Mouse (Mus musculus) CD4-positive, CD25-positive, alpha-beta regulatory T cell, adult 4 months (primary cell): Measurements from ENCODE around the gene Dnajc30. TPM values are rescaled to one million over a fixed set of nuclear protein-coding genes. Genes with fewer than 3 reads are reported as not detected.
A peak's percentile ranks its signal among the peaks of the same experiment; 100 is the strongest.

ENCODE experiments used
- ATAC-seq: one replicate; pipeline ENCODE4 v1.8.0; 2017
- polyA plus RNA-seq, 2 experiments: library from polyadenylated mRNA; unstranded; fragments of 100-300 nt; shearing (Covaris generic); gene quantifications; one replicate each; pipeline ENCODE4 v1.2.1; 2017

Dnajc30 gene
- polyA plus RNA-seq, 2 experiments from 2014 or later, result 23.4 to 36.6 TPM

DNA sequence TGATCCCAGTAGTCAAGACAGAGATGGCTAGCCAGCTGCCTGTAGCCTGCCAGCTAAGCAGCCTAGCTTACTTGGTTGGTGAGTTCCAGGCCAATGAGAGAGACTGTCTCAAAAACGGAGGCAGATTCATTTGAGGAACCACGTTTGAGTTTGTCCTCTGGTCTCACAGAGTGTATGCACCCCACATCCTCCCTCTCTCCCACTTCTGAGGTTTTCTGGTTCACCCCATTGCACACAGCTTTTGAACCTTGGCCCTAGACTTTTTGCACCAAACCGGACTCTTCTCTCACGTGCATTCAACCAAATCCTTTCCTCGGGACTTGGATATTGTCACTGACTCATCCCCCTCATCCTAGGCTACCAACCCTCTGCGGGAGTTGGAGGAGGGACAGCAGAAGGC is 46.0 kb downstream of the Dnajc30 start:
- no peak for ATAC-seq

DNA sequence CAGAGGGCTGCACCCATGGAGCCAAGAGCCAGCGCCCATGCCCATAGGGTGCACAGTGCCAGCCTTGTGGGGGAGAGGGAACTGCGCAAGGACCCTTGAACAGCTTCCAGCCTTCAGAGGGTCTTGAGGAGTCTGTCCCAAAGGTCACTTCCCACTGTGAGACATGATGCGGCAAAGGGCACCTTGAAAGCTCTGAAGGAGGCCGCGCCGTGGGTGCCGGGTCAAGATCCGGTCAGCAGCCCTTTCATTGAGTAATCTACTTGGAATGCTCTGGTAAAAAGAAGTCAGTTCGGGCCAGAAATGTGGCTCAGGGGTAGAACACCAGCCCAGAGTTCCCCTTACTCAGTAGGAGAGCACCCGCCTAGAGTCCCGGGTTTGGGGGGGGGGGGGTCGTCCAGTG is 49.8 kb downstream of the Dnajc30 start:
- no peak for ATAC-seq

DNA sequence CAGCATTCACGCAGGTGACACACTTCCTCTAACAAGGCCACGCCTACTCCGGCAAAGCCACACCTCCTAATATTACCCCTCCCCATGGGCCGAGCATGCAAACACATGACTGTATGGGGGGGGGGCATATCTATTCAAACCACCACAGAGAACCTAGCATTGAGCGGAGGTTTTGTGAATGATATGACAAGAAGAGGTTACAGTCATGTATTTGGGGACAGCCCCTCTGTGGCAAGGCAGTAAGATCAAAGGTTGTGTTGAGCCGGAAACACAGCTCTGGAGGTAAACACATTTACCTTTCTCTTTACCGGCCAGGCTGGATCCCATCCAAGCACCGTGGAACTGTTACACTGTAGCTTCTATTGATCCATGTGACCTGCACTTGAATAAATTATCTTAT is 51.2 kb downstream of the Dnajc30 start:
- peak; percentile 98 for ATAC-seq

Other genes with a start within 250 kb of the Dnajc30 start
- not detected for gene Tmem270, start 157.5 kb upstream of the Dnajc30 start, polyA plus RNA-seq
- gene Cldn13, start 148.7 kb upstream of the Dnajc30 start, polyA plus RNA-seq, result not detected
- 10 to 100 TPM; 11.4 to 16.7 TPM for gene Mettl27, start 131.8 kb upstream of the Dnajc30 start, polyA plus RNA-seq
- under 1 TPM in 1 of 2 experiments, not detected in 1; 0.40 TPM for gene Cldn4, start 117.3 kb upstream of the Dnajc30 start, polyA plus RNA-seq
- gene Cldn3, start 78.0 kb upstream of the Dnajc30 start, polyA plus RNA-seq, result not detected
- 10 to 100 TPM; 64.3 to 80.5 TPM for gene Abhd11, start 55.0 kb upstream of the Dnajc30 start, polyA plus RNA-seq
- 10 to 100 TPM; 15.4 to 27.0 TPM for gene Stx1a, start 40.7 kb upstream of the Dnajc30 start, polyA plus RNA-seq
- gene Bud23, start 757 bp downstream of the Dnajc30 start, polyA plus RNA-seq, result 100 to 1,000 TPM in 1 of 2 experiments, 10 to 100 TPM in 1; 60.8 to 103 TPM
- gene Vps37d, start 14.1 kb downstream of the Dnajc30 start, polyA plus RNA-seq, result not detected
- gene Mlxipl, start 25.7 kb downstream of the Dnajc30 start, polyA plus RNA-seq, result under 1 TPM in 1 of 2 experiments, not detected in 1; 0.13 TPM
- gene Tbl2, start 85.5 kb downstream of the Dnajc30 start, polyA plus RNA-seq, result 1 to 10 TPM; 4.8 to 5.3 TPM
- 10 to 100 TPM; 47.1 to 79.6 TPM for gene Bcl7b, start 104.1 kb downstream of the Dnajc30 start, polyA plus RNA-seq
- gene Baz1b, start 123.1 kb downstream of the Dnajc30 start, polyA plus RNA-seq, result 10 to 100 TPM; 25.2 to 25.4 TPM
- not detected for gene Fzd9, start 187.0 kb downstream of the Dnajc30 start, polyA plus RNA-seq